Mouse (Mus musculus) testis, postnatal 10 days (tissue): ENCODE data around the gene Gm28372.

Experiments
- DNase-seq: peaks from one replicate; pipeline ENCODE4 v3.0.0; 2021; ENCODE audit warnings: low spot score

Gene Gm28372

GRCm38 (mm10) chr2:130451086-130451726, 46.2 kb downstream of the Gm28372 start:
- DNase-seq: no peak

DNA sequence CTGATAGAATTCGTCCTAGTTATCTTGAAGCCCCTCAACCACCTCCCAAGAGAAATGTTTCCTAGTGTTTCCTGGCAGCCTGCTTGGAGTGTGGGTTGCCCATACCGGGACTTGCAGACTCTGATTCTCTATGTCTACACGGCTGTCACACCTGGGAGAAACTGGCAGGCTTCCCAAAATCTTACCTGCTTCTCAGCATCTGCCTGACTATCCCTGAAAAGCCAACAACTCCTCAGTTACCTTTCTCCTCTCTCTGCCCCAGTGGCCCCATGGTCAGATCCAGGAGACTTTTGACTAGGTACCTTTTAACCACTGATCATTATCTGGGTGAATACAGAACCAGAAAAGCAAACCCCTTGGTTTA, 46.7 kb downstream of the Gm28372 start:
- DNase-seq: no peak

- DNase-seq: no peak
Observed at GRCm38 (mm10) chr2:130452266-130452665, 47.2 kb downstream of the Gm28372 start.

- no peak for DNase-seq
Observed at GRCm38 (mm10) chr2:130453421-130453820, 48.4 kb downstream of the Gm28372 start.

DNA sequence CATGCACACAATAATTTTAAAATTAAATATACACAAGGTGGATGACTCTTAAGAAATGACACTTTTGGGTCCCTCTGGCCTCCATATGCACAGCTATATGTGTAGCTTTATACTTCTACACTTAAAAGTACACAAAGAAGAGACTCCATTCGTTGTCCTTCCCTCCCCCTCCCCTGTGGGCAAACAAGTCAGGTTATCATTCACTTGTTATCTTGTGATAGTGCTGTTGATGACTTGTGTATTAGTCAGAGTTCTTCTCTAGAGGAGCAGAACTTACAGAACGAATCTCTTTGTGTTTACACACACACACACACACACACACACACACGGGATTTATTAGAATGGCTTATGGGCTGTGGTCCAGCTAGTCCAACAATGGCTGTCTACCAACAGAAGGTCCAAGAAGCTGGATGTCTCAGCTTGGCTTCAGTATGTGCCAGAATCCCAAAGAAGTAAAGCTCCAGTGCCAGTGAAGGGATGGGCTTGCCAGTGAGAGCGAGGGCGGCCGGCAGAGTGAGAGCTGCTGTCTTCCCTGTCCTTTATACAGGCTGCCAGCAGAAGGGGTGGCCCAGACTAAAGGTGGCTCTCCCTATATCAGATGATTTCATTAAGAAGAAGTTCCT, 49.8 kb downstream of the Gm28372 start:
- no peak for DNase-seq
